Mouse (Mus musculus): Measurements from ENCODE around the gene Fbxo47. TPM values are rescaled to one million over a fixed set of nuclear protein-coding genes. Genes with fewer than 3 reads are reported as not detected.

Fbxo47 gene
- polyA plus RNA-seq, 1 experiment from 2014 or later: 0.60 TPM

DNA sequence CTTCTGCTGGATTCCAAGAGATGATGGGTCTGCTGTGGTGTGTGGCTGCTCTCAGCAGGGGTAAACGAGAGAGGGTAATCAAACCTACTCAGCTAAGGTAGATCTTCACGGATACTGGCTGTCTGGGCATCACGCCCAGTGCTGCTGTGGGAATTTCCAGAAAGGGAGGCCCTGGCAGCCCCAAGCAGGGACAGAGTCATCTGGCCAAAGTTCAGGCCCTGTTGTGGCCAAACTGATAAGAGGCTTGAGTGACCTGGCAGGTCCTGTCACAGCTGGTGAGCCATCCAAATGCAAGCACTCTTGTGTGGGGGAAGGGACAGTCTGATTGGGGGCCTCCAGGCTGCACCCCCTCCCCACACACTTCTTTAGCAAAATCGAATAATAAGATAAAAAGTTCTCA, 63.1 kb downstream of the Fbxo47 start:
- no peak overlapping the region for H3K27ac ChIP-seq (replicated peaks; ENCODE audit: low read depth, low read length)
- no peak overlapping the region for H3K4me3 ChIP-seq (ENCODE audit: low read depth, low read length)
- 74% methylated on average over 4 of the region's 4 CpGs for WGBS
- H3K9ac ChIP-seq (replicated peaks; ENCODE audit: low read length): no peak overlapping the region
- DNase-seq (ENCODE audit: low spot score) (no peak), ATAC-seq (replicated peaks; ENCODE audit: insufficient number of reproducible peaks, low FRiP score, low TSS enrichment, low read depth) (no peak)
- H3K9me3 ChIP-seq (replicated peaks; ENCODE audit: control insufficient read depth, low read length): no peaks in the 10 kb centered on the region
- peaks cover 22% of the 10 kb centered on the region for H3K4me1 ChIP-seq (ENCODE audit: control insufficient read depth, insufficient read depth, low read length)
- H3K27me3 ChIP-seq (ENCODE audit: control insufficient read depth, insufficient read depth, low read length): no peaks in the 10 kb centered on the region
- H3K4me2 ChIP-seq (ENCODE audit: low read depth, low read length): no peak overlapping the region
- no peaks in the 10 kb centered on the region; the same call in 1 of the 2 replicates for H3K36me3 ChIP-seq (replicated peaks; ENCODE audit: control insufficient read depth, insufficient read depth, low read depth, low read length)

DNA sequence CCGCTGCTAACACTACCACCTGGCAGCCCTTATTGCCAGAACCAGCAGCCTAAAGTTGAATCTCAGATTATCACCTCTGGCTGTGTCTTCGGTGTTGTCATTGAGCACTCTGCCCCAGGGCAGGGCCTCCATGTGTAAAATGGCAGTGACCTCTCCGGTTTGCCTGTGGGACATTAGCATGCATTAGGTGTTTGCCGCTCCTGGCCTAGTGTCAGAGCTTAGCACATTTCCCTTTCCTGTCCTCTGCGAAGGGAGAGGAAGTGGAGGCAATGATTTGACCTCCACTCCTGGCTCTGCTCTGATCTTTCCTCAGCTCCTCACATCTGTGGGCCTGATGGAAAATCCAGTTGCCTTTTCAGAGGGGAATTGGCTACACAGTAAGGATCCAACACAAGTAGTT, 64.0 kb downstream of the Fbxo47 start:
- H3K4me1 ChIP-seq (ENCODE audit: control insufficient read depth, insufficient read depth, low read length): peaks cover 22% of the 10 kb centered on the region
- H3K27ac ChIP-seq (replicated peaks; ENCODE audit: low read depth, low read length): no peak overlapping the region
- no peak overlapping the region for H3K9ac ChIP-seq (replicated peaks; ENCODE audit: low read length)
- H3K9me3 ChIP-seq (replicated peaks; ENCODE audit: control insufficient read depth, low read length): no peaks in the 10 kb centered on the region
- ATAC-seq (replicated peaks; ENCODE audit: insufficient number of reproducible peaks, low FRiP score, low TSS enrichment, low read depth) (no peak), DNase-seq (ENCODE audit: low spot score) (no peak)
- no peak overlapping the region for H3K4me3 ChIP-seq (ENCODE audit: low read depth, low read length)
- H3K4me2 ChIP-seq (ENCODE audit: low read depth, low read length): no peak overlapping the region
- no peaks in the 10 kb centered on the region for H3K27me3 ChIP-seq (ENCODE audit: control insufficient read depth, insufficient read depth, low read length)
- no peaks in the 10 kb centered on the region; the same call in 1 of the 2 replicates for H3K36me3 ChIP-seq (replicated peaks; ENCODE audit: control insufficient read depth, insufficient read depth, low read depth, low read length)
- WGBS: 67% methylated on average over 5 of the region's 5 CpGs

DNA sequence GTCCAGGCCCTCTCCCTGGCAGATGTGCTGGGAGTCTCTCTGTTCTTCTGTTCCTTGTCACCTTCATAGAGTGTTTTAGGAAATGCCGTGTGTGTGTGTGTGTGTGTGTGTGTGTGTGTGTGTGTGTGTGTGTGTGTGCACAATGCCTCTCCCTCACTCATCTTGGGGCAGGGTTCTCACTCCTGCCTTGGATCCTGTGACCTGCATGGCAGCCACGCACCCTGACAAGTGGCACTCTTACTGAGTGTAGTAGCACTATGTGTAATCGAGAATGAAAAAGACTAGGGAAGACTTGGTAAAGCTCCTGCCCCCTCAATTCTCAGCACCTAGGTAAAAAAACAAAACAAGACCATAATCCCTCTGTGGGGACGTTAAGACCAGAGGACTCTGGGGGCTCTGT, 64.9 kb downstream of the Fbxo47 start:
- Histone ChIP-seq H3K4me2 (ENCODE audit: low read depth, low read length) (no peak overlapping the region), H3K9ac (replicated peaks; ENCODE audit: low read length) (peak overlapping the region; percentile 48), H3K9me3 (replicated peaks; ENCODE audit: control insufficient read depth, low read length) (no peaks in the 10 kb centered on the region), H3K4me1 (ENCODE audit: control insufficient read depth, insufficient read depth, low read length) (peaks cover 22% of the 10 kb centered on the region), H3K4me3 (ENCODE audit: low read depth, low read length) (no peak overlapping the region), H3K36me3 (replicated peaks; ENCODE audit: control insufficient read depth, insufficient read depth, low read depth, low read length) (no peaks in the 10 kb centered on the region; the same call in 1 of the 2 replicates), H3K27ac (replicated peaks; ENCODE audit: low read depth, low read length) (no peak overlapping the region), H3K27me3 (ENCODE audit: control insufficient read depth, insufficient read depth, low read length) (no peaks in the 10 kb centered on the region)
- 66% methylated on average over 4 of the region's 4 CpGs for WGBS
- no peak for DNase-seq (ENCODE audit: low spot score)
- ATAC-seq (replicated peaks; ENCODE audit: insufficient number of reproducible peaks, low FRiP score, low TSS enrichment, low read depth): no peak

DNA sequence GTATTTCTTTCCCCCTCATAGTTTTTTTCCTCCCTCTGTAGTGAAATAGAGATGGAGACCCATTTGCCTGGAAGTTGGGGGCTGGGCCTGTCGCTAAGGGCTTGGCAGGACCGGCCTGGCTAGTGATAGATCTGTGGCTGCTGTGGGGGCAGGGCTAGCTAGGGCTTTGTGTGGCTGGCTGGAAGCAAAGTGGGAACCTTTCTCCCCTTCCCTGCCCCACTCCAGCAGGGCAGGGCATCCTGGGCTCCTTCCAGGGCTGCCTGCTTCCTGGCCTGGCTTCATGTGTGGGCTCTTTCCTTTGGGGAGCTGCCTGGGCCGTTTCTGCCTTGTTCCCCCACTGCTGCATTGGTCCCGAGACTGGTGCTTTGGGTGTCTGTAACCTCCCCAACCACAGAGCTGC, 65.4 kb downstream of the Fbxo47 start:
- no peaks in the 10 kb centered on the region; the same call in 1 of the 2 replicates for H3K36me3 ChIP-seq (replicated peaks; ENCODE audit: control insufficient read depth, insufficient read depth, low read depth, low read length)
- no peak overlapping the region for H3K4me2 ChIP-seq (ENCODE audit: low read depth, low read length)
- no peak overlapping the region for H3K4me3 ChIP-seq (ENCODE audit: low read depth, low read length)
- 7% methylated on average over 4 of the region's 4 CpGs for WGBS
- H3K4me1 ChIP-seq (ENCODE audit: control insufficient read depth, insufficient read depth, low read length): peaks cover 22% of the 10 kb centered on the region
- no peaks in the 10 kb centered on the region for H3K9me3 ChIP-seq (replicated peaks; ENCODE audit: control insufficient read depth, low read length)
- H3K9ac ChIP-seq (replicated peaks; ENCODE audit: low read length): peak overlapping the region; percentile 48
- peak overlapping the region; percentile 65 for H3K27ac ChIP-seq (replicated peaks; ENCODE audit: low read depth, low read length)
- no peak for ATAC-seq (replicated peaks; ENCODE audit: insufficient number of reproducible peaks, low FRiP score, low TSS enrichment, low read depth)
- DNase-seq (ENCODE audit: low spot score): peak; percentile 64
- H3K27me3 ChIP-seq (ENCODE audit: control insufficient read depth, insufficient read depth, low read length): no peaks in the 10 kb centered on the region

DNA sequence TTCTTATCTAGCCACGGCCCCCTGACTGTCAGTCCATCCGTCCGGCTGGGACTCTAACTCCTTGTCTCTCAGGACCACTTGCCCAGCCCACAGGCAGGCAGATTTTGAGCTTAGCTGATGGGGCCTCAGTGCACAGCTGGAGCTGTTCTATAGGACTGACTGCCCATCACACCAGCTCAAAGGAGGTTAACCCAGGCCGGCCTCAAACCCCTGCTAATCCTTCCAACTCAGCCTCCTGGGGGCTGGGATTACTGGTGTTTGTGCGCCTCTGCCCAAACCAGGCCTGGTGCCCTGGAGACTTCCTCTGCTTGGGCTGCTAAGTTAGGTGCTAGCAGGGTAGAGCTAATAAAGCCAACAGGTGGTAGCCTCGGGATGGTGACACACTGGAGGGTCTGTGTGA, 66.0 kb downstream of the Fbxo47 start:
- H3K27me3 ChIP-seq (ENCODE audit: control insufficient read depth, insufficient read depth, low read length): no peaks in the 10 kb centered on the region
- H3K36me3 ChIP-seq (replicated peaks; ENCODE audit: control insufficient read depth, insufficient read depth, low read depth, low read length): no peaks in the 10 kb centered on the region; the same call in 1 of the 2 replicates
- H3K4me1 ChIP-seq (ENCODE audit: control insufficient read depth, insufficient read depth, low read length): peaks cover 26% of the 10 kb centered on the region
- H3K4me2 ChIP-seq (ENCODE audit: low read depth, low read length): no peak overlapping the region
- DNase-seq (ENCODE audit: low spot score) (no peak), ATAC-seq (replicated peaks; ENCODE audit: insufficient number of reproducible peaks, low FRiP score, low TSS enrichment, low read depth) (no peak)
- H3K9me3 ChIP-seq (replicated peaks; ENCODE audit: control insufficient read depth, low read length): no peaks in the 10 kb centered on the region
- H3K27ac ChIP-seq (replicated peaks; ENCODE audit: low read depth, low read length): 0 out of 2 replicates have a peak overlapping the region, but pooled peaks have one; percentile 65
- no peak overlapping the region for H3K4me3 ChIP-seq (ENCODE audit: low read depth, low read length)
- WGBS: 31% methylated on average over 6 of the region's 6 CpGs
- no peak overlapping the region; the same call in 1 of the 2 replicates for H3K9ac ChIP-seq (replicated peaks; ENCODE audit: low read length)

DNA sequence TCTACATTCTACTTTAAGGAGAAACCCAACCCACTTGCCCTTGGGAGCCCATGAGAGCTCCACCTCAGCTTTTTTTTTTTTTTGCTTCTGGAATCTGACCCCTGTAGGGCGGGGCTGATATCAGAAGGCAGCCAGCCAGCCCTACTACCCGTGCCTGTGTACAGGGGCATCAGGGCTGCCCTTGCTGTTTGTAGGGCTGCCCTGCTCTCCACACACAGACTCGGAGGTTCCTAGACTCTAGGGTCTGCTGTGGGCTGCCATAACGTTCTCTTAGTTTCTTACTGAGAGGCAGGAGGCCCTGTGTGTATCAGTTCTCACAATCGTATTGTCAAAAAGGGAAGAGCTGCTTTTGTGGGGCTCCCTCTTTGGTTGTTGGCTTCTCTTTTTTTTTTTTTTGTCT, 66.6 kb downstream of the Fbxo47 start:
- 27% methylated on average over 5 of the region's 5 CpGs for WGBS
- no peaks in the 10 kb centered on the region for H3K27me3 ChIP-seq (ENCODE audit: control insufficient read depth, insufficient read depth, low read length)
- H3K27ac ChIP-seq (replicated peaks; ENCODE audit: low read depth, low read length): no peak overlapping the region
- no peak overlapping the region for H3K4me2 ChIP-seq (ENCODE audit: low read depth, low read length)
- H3K4me3 ChIP-seq (ENCODE audit: low read depth, low read length): no peak overlapping the region
- no peak for ATAC-seq (replicated peaks; ENCODE audit: insufficient number of reproducible peaks, low FRiP score, low TSS enrichment, low read depth)
- no peak overlapping the region for H3K9ac ChIP-seq (replicated peaks; ENCODE audit: low read length)
- peak; percentile 60 for DNase-seq (ENCODE audit: low spot score)
- H3K9me3 ChIP-seq (replicated peaks; ENCODE audit: control insufficient read depth, low read length): no peaks in the 10 kb centered on the region
- peaks cover 32% of the 10 kb centered on the region for H3K4me1 ChIP-seq (ENCODE audit: control insufficient read depth, insufficient read depth, low read length)
- no peaks in the 10 kb centered on the region; the same call in 1 of the 2 replicates for H3K36me3 ChIP-seq (replicated peaks; ENCODE audit: control insufficient read depth, insufficient read depth, low read depth, low read length)

DNA sequence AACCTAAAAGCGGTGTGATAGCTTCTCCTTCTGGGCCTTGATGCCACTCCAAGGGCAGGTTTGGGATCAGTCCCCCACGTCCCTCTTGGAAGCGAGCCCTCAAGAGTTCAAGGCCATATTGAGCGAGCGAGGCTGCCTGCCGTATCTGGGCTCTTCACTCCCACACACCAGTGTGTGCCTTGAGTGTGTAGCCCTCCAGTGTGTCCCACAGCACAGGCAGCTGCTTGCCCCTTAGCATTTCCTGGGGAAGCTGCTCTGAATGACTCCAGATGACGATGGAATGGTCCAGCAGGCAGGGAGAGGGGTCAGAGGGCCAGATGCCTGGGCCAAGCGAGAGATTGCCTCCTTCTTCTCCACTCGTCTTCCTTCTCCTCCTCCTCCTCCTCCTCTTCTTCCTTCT, 67.0 kb downstream of the Fbxo47 start:
- 25% methylated on average over 9 of the region's 9 CpGs for WGBS
- Histone ChIP-seq H3K27me3 (ENCODE audit: control insufficient read depth, insufficient read depth, low read length) (no peaks in the 10 kb centered on the region), H3K9ac (replicated peaks; ENCODE audit: low read length) (0 out of 2 replicates have a peak overlapping the region, but pooled peaks have one; percentile 2)

DNA sequence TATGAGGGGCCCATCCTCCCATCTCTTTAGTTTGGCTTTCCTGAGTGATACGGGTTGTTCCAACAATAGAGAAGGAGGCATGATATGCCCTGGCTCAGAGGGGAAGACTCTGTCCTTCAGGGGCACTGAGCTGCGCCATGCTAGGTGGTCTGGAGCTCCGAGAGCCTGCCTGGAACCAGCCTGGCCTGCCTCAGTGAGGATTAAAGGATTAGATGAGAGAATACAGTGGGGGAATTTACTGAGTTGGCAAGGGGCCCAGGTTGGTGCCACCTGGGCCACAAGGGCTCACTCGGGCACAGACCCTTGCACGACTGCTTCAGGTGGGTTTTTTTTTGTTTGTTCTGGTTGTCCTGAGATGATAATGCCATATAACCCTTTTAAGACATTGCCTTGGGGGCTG, 67.8 kb downstream of the Fbxo47 start:
- peaks cover 39% of the 10 kb centered on the region for H3K4me1 ChIP-seq (ENCODE audit: control insufficient read depth, insufficient read depth, low read length)
- no peaks in the 10 kb centered on the region; the same call in 1 of the 2 replicates for H3K36me3 ChIP-seq (replicated peaks; ENCODE audit: control insufficient read depth, insufficient read depth, low read depth, low read length)
- ATAC-seq (replicated peaks; ENCODE audit: insufficient number of reproducible peaks, low FRiP score, low TSS enrichment, low read depth): no peak
- H3K4me3 ChIP-seq (ENCODE audit: low read depth, low read length): no peak overlapping the region
- no peak overlapping the region for H3K4me2 ChIP-seq (ENCODE audit: low read depth, low read length)
- no peak for DNase-seq (ENCODE audit: low spot score)
- H3K27me3 ChIP-seq (ENCODE audit: control insufficient read depth, insufficient read depth, low read length): no peaks in the 10 kb centered on the region
- no peak overlapping the region for H3K9ac ChIP-seq (replicated peaks; ENCODE audit: low read length)
- no peak overlapping the region for H3K27ac ChIP-seq (replicated peaks; ENCODE audit: low read depth, low read length)
- H3K9me3 ChIP-seq (replicated peaks; ENCODE audit: control insufficient read depth, low read length): no peaks in the 10 kb centered on the region
- WGBS: 57% methylated on average over 5 of the region's 5 CpGs

More for the DNA sequence above, 67.0 kb downstream of the Fbxo47 start:
- Histone ChIP-seq H3K36me3 (replicated peaks; ENCODE audit: control insufficient read depth, insufficient read depth, low read depth, low read length) (no peaks in the 10 kb centered on the region; the same call in 1 of the 2 replicates), H3K27ac (replicated peaks; ENCODE audit: low read depth, low read length) (0 out of 2 replicates have a peak overlapping the region, but pooled peaks have one; percentile 10), H3K4me2 (ENCODE audit: low read depth, low read length) (no peak overlapping the region), H3K4me3 (ENCODE audit: low read depth, low read length) (no peak overlapping the region), H3K4me1 (ENCODE audit: control insufficient read depth, insufficient read depth, low read length) (peaks cover 34% of the 10 kb centered on the region), H3K9me3 (replicated peaks; ENCODE audit: control insufficient read depth, low read length) (no peaks in the 10 kb centered on the region)
- peak; percentile 12 for DNase-seq (ENCODE audit: low spot score)
- no peak for ATAC-seq (replicated peaks; ENCODE audit: insufficient number of reproducible peaks, low FRiP score, low TSS enrichment, low read depth)

Measured in embryonic facial prominence, embryonic 11.5 days (tissue).